Mouse (Mus musculus) cerebellum, adult 11 months (tissue): ENCODE measurements around the gene Rhbdl1.
"Not testable (repeated sequence)": the region's sequence is repeated elsewhere in the genome, so short reads cannot be mapped to it uniquely, and the experiment has no call there.

ENCODE experiments used
- DNase-seq: peaks from one replicate; pipeline ENCODE4 v3.0.0; 2022

Gene Rhbdl1

DNA sequence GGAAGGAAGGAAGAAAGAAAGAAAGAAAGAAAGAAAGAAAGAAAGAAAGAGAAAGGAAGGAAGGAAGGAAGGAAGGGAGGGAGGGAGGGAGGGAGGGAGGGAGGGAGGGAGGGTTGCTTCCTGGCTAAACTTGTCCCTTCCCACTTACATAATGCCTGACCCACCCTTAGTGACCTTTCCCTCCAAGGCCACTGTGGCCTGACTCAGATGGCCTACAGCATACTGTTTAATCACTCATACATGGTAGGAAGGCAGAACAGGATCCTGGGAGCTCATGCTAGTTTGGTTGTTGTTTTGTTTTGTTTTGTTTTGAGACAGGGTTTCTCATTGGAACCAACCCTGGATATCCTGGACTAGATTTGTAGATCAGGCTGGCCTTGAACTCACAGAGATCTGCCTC lies 34.5 kb upstream of the Rhbdl1 start:
- not testable (repeated sequence) for DNase-seq

DNA sequence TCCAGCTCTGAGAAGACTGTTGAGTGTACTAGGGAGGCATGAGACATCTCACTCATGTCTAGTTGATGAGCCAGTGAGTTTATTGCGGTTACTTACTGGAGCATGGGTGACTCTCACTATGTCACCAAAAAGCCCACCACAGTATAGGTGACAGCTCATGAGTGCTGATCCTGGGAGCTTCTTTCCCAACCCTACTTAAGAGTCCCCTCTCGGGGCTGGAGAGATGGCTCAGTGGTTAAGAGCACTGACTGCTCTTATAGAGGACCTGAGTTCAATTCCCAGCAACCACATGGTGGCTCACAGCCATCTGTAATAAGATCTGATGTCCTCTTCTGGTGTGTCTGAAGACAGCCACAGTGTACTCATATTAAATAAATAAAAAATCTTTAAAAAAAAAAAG lies 32.9 kb upstream of the Rhbdl1 start:
- no peak for DNase-seq

- DNase-seq, result no peak
These were observed 32.4 kb upstream of the Rhbdl1 start for GRCm38 (mm10) chr17:25869498-25869897.

- DNase-seq, result peak; percentile 81
These were observed 31.6 kb upstream of the Rhbdl1 start, which contains the start of gene Mcrip2 for GRCm38 (mm10) chr17:25868601-25869191. Gene Mcrip2 (minus strand): TSS chr17:25868764.

- DNase-seq, result peak; percentile 62
These were observed 30.9 kb upstream of the Rhbdl1 start for GRCm38 (mm10) chr17:25867836-25868600.

GRCm38 (mm10) chr17:25867509-25867835 lies 30.4 kb upstream of the Rhbdl1 start:
- no peak for DNase-seq

GRCm38 (mm10) chr17:25866172-25866571 lies 29.1 kb upstream of the Rhbdl1 start:
- no peak for DNase-seq

- DNase-seq, result no peak
These were observed 28.2 kb upstream of the Rhbdl1 start for GRCm38 (mm10) chr17:25865288-25865687.

DNA sequence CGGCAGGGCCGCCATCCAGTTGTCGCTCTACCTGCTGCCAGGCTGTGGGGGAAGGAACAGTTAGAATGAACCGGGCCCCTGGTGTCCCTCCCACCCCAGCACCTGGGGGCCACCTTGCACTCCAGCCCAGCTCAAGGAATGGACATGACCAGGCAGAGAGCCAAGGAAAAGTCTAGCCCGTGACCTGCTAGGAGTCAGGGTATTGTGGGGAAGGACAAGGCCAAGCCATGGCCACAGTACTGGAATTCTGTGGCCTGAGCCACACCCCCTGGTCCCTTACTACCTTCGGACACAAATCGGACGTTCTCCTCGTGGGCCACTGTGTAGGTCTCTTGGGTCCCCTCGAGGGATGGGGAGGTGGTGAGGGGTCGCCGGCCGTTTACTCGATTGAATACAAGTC lies 27.2 kb upstream of the Rhbdl1 start:
- DNase-seq, result no peak

- DNase-seq, result no peak
These were observed 26.6 kb upstream of the Rhbdl1 start for GRCm38 (mm10) chr17:25863681-25864080.

DNA sequence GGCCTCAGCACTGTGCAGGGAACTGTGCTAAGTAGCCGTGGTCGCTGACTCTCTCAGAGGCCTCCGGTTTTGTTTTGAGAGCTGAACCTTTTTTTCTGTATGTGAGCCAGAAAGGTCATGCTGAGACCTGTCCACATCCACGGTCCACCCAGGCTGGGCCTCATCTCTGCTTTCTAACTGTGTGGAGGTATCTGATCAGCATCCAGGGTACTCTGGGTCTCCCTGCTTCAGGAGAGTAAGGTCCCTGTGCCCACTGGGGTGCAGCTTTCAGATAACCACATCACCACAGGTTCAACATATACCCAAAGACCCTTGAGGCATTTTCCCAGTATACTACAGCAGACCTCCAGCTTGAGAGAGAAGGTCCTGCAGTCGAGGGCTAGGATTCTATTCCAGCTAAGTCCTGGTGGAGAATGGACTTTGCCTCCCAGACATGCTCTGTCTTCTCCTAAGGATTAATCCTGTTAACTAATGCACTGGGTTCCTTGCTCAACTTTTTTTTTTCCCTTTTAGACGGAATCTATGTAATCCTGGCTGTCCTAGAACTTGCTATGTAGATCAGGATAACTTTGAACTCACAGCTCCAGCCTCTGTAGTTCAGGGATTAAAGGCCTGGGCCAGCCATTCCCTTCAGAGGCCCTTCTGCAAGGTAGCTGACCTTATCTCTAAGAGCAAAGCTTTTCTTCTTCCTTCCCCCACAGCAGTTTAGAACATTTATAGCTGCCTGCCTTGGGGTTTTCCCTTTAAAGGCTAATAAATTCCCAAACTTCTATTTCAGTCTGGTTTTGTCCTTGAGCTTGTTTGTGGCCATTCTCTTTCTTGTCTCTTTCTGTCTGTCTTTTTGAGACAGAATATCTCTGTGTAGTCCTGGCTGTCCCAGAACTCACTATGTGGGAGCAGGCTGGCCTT lies 24.9 kb upstream of the Rhbdl1 start:
- DNase-seq, result no peak

DNA sequence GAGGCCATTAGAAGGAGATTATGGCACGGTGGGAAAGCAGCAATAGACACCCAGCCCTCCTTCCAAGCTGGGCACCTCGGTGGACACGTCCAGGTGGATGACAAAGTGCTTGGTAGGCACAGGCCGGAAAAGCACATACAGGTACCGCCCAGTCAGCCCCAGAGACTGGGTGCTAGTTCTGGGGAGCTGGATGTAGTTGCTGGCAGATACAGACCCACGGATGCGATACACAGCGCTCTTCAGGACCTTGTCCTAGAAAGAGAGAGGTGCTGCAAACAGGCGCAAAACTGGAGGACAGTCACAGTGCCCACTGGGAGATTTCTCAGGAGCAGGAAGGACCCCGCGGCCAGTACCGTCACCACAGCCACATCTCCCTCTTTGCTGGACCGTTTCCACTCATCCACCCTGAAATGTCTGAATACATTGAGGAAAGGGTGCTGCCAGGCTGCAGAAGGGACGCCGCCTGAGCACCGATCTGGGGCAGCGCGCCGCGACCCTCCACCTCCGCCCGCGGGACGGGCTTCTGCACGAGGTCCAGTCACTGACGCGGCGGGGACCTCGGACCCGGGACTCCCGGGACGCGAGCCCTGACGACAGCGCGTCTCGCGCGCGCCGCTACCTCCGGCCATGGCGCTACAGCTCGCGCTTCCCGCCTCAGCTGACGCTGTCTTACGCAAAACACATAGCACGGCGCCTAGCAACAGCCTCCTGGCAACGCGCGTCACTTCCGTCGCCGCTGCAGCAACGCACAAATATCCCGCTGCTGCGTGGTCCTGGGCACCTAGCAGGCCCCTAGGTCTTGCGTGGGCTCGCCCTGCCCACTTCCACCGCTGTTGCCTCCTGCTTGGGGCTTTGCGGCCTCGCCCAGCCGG lies 24.0 kb upstream of the Rhbdl1 start, which contains the start of gene Wdr90:
TSS of gene Wdr90 (minus strand) at position 670 of the 872 bp plus-strand sequence.
- DNase-seq, result peak; percentile 85

- DNase-seq, result no peak
These were observed 23.1 kb upstream of the Rhbdl1 start for GRCm38 (mm10) chr17:25860229-25860628.

GRCm38 (mm10) chr17:25844396-25844901 lies 7.4 kb upstream of the Rhbdl1 start, which contains the start of gene Rhot2:
Gene Rhot2 (minus strand): TSS chr17:25844851.
- peak; percentile 90 for DNase-seq

DNA sequence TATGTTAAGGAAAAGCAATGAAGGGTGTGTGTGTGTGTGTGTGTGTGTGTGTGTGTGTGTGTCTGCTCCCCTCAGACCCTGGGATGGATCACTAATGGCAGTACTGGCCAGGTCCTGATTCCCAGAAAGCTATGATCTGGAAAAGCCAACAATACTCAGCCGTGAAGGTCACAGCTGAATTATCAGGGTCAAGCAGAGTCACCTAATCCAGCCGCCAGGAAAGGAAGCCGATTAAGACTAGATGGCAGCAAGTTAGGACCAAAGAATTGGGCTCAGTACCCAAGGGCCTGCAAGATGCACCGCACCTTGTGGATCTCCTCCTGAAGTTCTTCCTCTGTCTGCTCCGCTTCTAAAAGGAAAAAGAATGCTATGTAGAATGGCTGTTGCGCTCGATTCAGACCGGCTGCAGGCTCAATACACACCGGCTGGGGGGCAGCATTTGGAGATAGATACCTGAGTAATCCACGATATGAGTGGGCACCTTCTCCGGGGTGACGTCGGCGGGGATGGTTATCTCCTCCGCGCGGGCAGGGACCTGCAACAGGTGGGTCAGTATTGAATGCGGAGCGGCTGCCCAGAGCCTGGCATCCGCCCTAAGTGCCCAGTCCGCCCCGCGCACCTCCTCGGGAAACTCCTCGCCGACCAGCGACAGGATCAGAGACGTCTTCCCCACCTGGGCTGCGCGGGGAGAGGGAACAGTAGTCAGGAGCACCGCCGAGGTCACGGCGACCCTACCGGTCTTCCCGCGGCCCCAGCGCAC lies 6.7 kb upstream of the Rhbdl1 start:
- no peak for DNase-seq

GRCm38 (mm10) chr17:25843122-25843521 lies 6.0 kb upstream of the Rhbdl1 start:
- no peak for DNase-seq

DNA sequence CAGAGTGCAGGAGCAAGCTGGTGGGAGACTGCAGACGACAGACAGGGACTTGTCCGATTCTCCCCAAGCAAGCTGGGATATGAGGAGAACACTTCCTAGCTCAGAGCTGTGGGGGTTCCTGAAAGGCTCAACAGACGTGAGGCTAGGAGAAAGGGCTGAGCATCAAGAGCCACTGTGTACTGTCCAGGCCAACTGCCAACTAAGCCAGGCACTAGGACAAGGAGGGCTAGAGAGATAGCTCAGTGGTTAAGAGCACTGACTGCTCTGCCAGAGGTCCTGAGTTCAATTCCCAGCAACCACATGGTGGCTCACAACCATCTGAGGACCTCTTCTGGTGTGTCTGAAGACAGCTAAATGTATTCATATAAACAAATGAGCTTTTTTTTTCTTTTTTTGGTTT lies 5.4 kb upstream of the Rhbdl1 start:
- no peak for DNase-seq

- DNase-seq, result no peak
These were observed 4.2 kb upstream of the Rhbdl1 start, which contains the start of gene Gm20683 for GRCm38 (mm10) chr17:25841117-25841880. Gene Gm20683 (minus strand): TSS chr17:25841763.

DNA sequence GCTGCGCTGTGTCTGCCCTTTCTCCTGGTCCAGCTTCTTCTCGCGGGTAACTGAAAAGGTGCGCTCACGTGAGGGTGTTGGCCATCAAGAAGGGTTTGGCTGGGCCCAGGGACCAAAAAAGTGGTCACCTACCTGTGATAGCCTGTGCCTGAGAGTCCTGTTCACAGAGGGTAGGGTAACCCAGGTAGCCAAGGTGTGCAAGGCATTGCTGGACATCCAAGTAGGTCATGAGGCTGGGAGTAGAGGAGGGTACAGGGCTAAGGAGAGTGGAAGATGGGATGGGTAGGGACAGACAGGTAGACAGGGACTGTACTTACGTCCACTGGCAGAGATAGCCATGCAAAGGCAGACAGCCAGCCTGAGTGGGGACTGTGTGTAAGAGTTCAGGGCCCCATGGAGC lies 3.4 kb upstream of the Rhbdl1 start:
- DNase-seq, result no peak

DNA sequence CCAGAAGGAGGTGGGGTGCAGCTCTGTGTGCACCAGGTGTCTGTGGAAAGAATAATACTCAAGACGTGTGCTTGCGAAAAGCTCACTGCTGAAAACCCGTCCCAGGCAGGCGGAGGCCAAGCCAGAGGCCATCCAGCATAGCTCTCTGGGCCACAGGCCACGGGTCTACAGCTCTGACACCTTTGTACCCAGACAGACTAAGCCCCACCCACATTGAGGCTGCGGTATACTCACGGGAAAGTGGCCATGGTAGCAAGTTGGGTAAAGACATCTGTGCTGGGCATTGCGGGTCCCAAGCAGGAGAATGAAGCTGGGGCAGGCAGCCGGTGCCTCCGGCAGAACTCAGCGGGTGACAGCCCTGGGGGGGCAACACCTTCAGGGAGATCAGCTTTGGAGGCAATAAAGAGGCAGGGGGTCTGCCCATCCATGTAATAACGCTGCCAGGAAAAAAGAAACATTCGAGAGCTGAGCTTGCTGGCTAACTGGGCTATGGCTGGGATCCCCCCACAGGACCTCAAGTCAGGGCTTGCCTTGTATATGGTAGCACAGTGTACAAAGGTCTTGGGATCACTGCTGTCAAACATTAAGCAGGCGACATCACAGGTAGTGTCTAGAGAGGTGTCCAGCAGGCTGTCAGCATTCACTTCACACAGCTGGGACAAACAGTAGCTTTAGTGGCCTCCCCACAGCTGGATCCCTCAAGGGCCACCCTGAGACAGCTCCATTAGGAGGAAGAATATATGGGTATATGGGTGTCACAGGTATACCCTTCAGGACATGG lies 2.5 kb upstream of the Rhbdl1 start:
- no peak for DNase-seq
